Comparison of ENCODE assay signal across 10 mouse cellular contexts in the genomic region with DNA sequence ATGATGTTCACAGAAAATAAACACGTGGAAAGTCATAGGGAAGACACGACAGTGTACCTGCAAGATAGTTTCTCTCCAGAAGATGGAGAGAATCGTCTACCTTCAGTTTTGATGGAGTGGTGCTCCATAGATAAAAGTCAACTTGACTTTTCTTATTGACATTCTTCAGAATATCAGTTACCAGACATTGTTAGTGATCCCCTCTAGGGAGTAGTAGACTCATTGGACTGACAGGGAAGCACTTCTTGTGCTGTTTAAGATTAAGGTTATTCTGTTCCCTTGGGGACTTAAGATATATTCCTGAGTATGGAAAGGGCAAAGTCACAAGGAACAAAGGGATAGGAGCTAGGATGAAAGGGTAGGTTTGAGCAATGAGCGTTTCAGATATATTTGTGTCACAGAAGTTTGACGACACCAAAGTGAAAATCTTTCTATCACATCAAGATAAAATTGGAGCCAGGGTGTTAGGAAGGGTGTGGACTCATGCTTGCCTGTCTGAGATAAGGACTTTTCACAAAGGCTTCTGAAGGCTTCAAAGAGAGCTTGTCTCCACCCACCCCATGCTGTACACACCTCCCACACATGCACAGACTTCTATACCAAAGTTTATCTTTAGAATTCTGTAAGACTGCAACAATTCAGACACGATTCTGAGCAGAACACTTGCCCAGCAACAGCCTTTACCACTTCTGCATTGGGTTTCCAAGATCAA.
DNase-seq lines count a peak whose midpoint lies in the region; ATAC-seq lines count a peak whose summit lies in the region.
"Had no signal": no experiment of that assay in that cellular context is flagged by ENCODE, and none has a peak within 500 bp of the region (broad histone marks: within the 10 kb centered on the region; RNA-seq: fewer than 3 reads in every experiment).

No protein-coding gene starts in this region.

- no peaks in the 10 kb centered on the region for H3K36me3 ChIP-seq in heart, embryonic 10.5 days
- no peaks in the 10 kb centered on the region for H3K36me3 ChIP-seq in liver, embryonic 13.5 days

- no peak overlapping the region for H3K9ac ChIP-seq in liver, embryonic 13.5 days
- H3K9ac ChIP-seq: forebrain, postnatal 0 days; lung, embryonic 14.5 days had no signal

- no peaks in the 10 kb centered on the region for H3K9me3 ChIP-seq in heart, embryonic 10.5 days
- no peaks in the 10 kb centered on the region for H3K9me3 ChIP-seq in liver, embryonic 13.5 days (replicated peaks)

- H3K27ac ChIP-seq in heart, embryonic 10.5 days: no peak overlapping the region
- H3K27ac ChIP-seq in liver, embryonic 13.5 days: peak overlapping the region; percentile 44; the same call in 1 of the 2 replicates

- WGBS in heart, embryonic 10.5 days: 65% methylated on average over 6 of the region's 6 CpGs
- 17% methylated on average over 6 of the region's 6 CpGs for WGBS in liver, embryonic 13.5 days (ENCODE audit: insufficient replicate concordance)

- no peak overlapping the region for H3K4me3 ChIP-seq in heart, embryonic 10.5 days
- no peak overlapping the region for H3K4me3 ChIP-seq in liver, embryonic 13.5 days (replicated peaks)

- peak overlapping the region; percentile 37 for H3K4me2 ChIP-seq in liver, embryonic 13.5 days
- H3K4me2 ChIP-seq: lung, embryonic 14.5 days had no signal

- no peaks in the 10 kb centered on the region for H3K4me1 ChIP-seq in heart, embryonic 10.5 days
- H3K4me1 ChIP-seq in liver, embryonic 13.5 days (replicated peaks): peaks cover 30% of the 10 kb centered on the region

- peak; percentile 99 for ATAC-seq in liver, embryonic 13.5 days (ENCODE audit: low read depth)
- ATAC-seq: forebrain, postnatal 0 days had no signal

- peak; percentile 76 for DNase-seq in heart, embryonic 10.5 days (ENCODE audit: low spot score)
- DNase-seq in heart, adult 8-10 months (ENCODE audit: low spot score): no peak
- peak; percentile 66 for DNase-seq in CD4-positive, CD25-positive, alpha-beta regulatory T cell, adult 2 months (ENCODE audit: low read depth, low spot score)
- DNase-seq in frontal cortex, postnatal 36 days (ENCODE audit: low spot score in 2 of 2): peak; percentile 45 to 81
- DNase-seq in liver, embryonic 13.5 days: peak; percentile 34
- no peak for DNase-seq in kidney, adult 9 months
- no peak for DNase-seq in urinary bladder, postnatal 25 days (ENCODE audit: low spot score)
- no peak for DNase-seq in kidney, postnatal 14 days
- DNase-seq: forebrain, postnatal 0 days; lung, embryonic 14.5 days had no signal

- no peaks in the 10 kb centered on the region for H3K27me3 ChIP-seq in heart, embryonic 10.5 days (ENCODE audit: insufficient read depth, poor library complexity, severe bottlenecking)
- H3K27me3 ChIP-seq in liver, embryonic 13.5 days: no peaks in the 10 kb centered on the region

Comparison
In these comparisons a context has a peak if more than half of its experiments do, and no peak if none do; other contexts are left out.
1. DNase-seq: peak in heart, embryonic 10.5 days (single experiment), CD4-positive, CD25-positive, alpha-beta regulatory T cell, adult 2 months (single experiment), frontal cortex, postnatal 36 days (2 of 2) and liver, embryonic 13.5 days (single experiment); none in heart, adult 8-10 months (single experiment), kidney, adult 9 months (single experiment), urinary bladder, postnatal 25 days (single experiment) and kidney, postnatal 14 days (single experiment).